Comparison of ENCODE assay signal across 22 mouse cellular contexts in the genomic region with DNA sequence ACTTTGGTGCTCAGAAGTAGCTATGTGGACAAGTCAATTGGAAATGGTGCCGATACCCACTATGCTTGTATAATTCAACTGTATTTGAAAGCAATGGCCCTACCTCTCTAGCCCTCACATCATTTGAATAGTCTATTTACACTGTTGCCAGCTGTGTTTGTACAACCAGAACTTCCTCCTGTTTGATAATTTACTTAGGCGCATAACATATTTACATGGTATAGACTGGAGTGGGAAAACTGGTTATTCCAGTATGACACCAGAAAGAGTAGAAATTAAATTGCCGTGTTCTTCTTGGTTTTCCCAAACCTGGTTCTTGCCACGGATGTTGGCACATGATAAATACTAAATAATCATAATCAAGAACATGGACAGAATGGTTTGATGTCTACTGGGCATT. TPM values are rescaled to one million over a fixed set of nuclear protein-coding genes. Genes with fewer than 3 reads are reported as not detected.
DNase-seq lines count a peak whose midpoint lies in the region; ATAC-seq lines count a peak whose summit lies in the region.
"Had no signal": no experiment of that assay in that cellular context is flagged by ENCODE, and none has a peak within 500 bp of the region (broad histone marks: within the 10 kb centered on the region; RNA-seq: fewer than 3 reads in every experiment).

No protein-coding gene starts in this region.

- H3K4me3 ChIP-seq in lung, embryonic 15.5 days, result no peak overlapping the region
- H3K4me3 ChIP-seq in intestine, embryonic 15.5 days (replicated peaks), result no peak overlapping the region
- no peak overlapping the region for H3K4me3 ChIP-seq in stomach, embryonic 15.5 days (replicated peaks)
- H3K4me3 ChIP-seq: embryonic facial prominence, embryonic 13.5 days; forebrain, embryonic 13.5 days; heart, embryonic 10.5 days; heart, embryonic 15.5 days; hindbrain, embryonic 13.5 days had no signal

- WGBS in lung, embryonic 15.5 days, result 57% methylated on average over 4 of the region's 4 CpGs
- WGBS in intestine, embryonic 15.5 days, result 41% methylated on average over 4 of the region's 4 CpGs
- 27% methylated on average over 4 of the region's 4 CpGs for WGBS in large intestine, adult 2 months
- 53% methylated on average over 4 of the region's 4 CpGs for WGBS in stomach, embryonic 15.5 days

- no peak for DNase-seq in lung, postnatal 10 days
- peak; percentile 56 for DNase-seq in large intestine, adult 2 months (ENCODE audit: low read depth, low spot score)
- DNase-seq in kidney, adult 8-10 months, result no peak
- DNase-seq in frontal cortex, postnatal 10 days (ENCODE audit: low spot score in 2 of 2), result no peak
- DNase-seq in right cerebral cortex, adult 18-20 months, result no peak
- DNase-seq: adrenal gland, postnatal 14 days; cerebellum, adult 11-12 months; cerebellum, adult 9-10 months; cerebellum, postnatal 25 days; gastrocnemius, postnatal 36 days; heart, adult 18-20 months; heart, postnatal 14 days had no signal

- no peaks in the 10 kb centered on the region for H3K9me3 ChIP-seq in lung, embryonic 15.5 days
- H3K9me3 ChIP-seq in intestine, embryonic 15.5 days, result no peaks in the 10 kb centered on the region
- H3K9me3 ChIP-seq in stomach, embryonic 15.5 days, result no peaks in the 10 kb centered on the region
- H3K9me3 ChIP-seq: embryonic facial prominence, embryonic 13.5 days; forebrain, embryonic 13.5 days; heart, embryonic 10.5 days; heart, embryonic 15.5 days; hindbrain, embryonic 13.5 days had no signal

- peaks cover 14% of the 10 kb centered on the region for H3K4me1 ChIP-seq in lung, embryonic 15.5 days
- no peaks in the 10 kb centered on the region for H3K4me1 ChIP-seq in intestine, embryonic 15.5 days (replicated peaks)
- H3K4me1 ChIP-seq in stomach, embryonic 15.5 days, result no peaks in the 10 kb centered on the region; the same call in 1 of the 2 replicates
- H3K4me1 ChIP-seq: embryonic facial prominence, embryonic 13.5 days; heart, embryonic 10.5 days; heart, embryonic 15.5 days had no signal

- no peaks in the 10 kb centered on the region for H3K27me3 ChIP-seq in lung, embryonic 15.5 days
- H3K27me3 ChIP-seq in intestine, embryonic 15.5 days (replicated peaks), result no peaks in the 10 kb centered on the region
- H3K27me3 ChIP-seq in stomach, embryonic 15.5 days (replicated peaks), result no peaks in the 10 kb centered on the region
- H3K27me3 ChIP-seq: embryonic facial prominence, embryonic 13.5 days; heart, embryonic 15.5 days; hindbrain, embryonic 13.5 days had no signal

- H3K27ac ChIP-seq in lung, embryonic 15.5 days, result peak overlapping the region; percentile 58; the same call in 1 of the 2 replicates
- no peak overlapping the region for H3K27ac ChIP-seq in intestine, embryonic 15.5 days
- H3K27ac ChIP-seq in stomach, embryonic 15.5 days, result peak overlapping the region; percentile 68; the same call in 1 of the 2 replicates
- H3K27ac ChIP-seq: embryonic facial prominence, embryonic 13.5 days; forebrain, embryonic 13.5 days; heart, embryonic 10.5 days; heart, embryonic 15.5 days; hindbrain, embryonic 13.5 days had no signal

- H3K4me2 ChIP-seq in lung, embryonic 15.5 days, result peak overlapping the region; percentile 24; the same call in 1 of the 2 replicates
- H3K4me2 ChIP-seq in intestine, embryonic 15.5 days (replicated peaks), result no peak overlapping the region
- H3K4me2 ChIP-seq in stomach, embryonic 15.5 days, result no peak overlapping the region
- H3K4me2 ChIP-seq: embryonic facial prominence, embryonic 13.5 days; forebrain, embryonic 13.5 days; heart, embryonic 15.5 days; hindbrain, embryonic 13.5 days had no signal

- no peak overlapping the region for H3K9ac ChIP-seq in lung, embryonic 15.5 days
- no peak overlapping the region for H3K9ac ChIP-seq in intestine, embryonic 15.5 days
- no peak overlapping the region for H3K9ac ChIP-seq in stomach, embryonic 15.5 days
- H3K9ac ChIP-seq: embryonic facial prominence, embryonic 13.5 days; forebrain, embryonic 13.5 days; heart, embryonic 15.5 days; hindbrain, embryonic 13.5 days had no signal

- ATAC-seq in lung, embryonic 15.5 days (ENCODE audit: borderline replicate concordance, extremely low read depth, low FRiP score, low TSS enrichment), result peak; percentile 83; the same call in 1 of the 2 replicates
- ATAC-seq in intestine, embryonic 15.5 days, result peak; percentile 96
- ATAC-seq in stomach, embryonic 15.5 days (ENCODE audit: insufficient read depth, low FRiP score, low read depth), result peak; percentile 96
- ATAC-seq: activated CD4-positive, CD25-positive, alpha-beta regulatory T cell, adult 4 months; forebrain, embryonic 13.5 days; Patski had no signal

- H3K36me3 ChIP-seq in lung, embryonic 15.5 days, result no peaks in the 10 kb centered on the region
- no peaks in the 10 kb centered on the region for H3K36me3 ChIP-seq in intestine, embryonic 15.5 days
- H3K36me3 ChIP-seq in stomach, embryonic 15.5 days, result no peaks in the 10 kb centered on the region
- H3K36me3 ChIP-seq: embryonic facial prominence, embryonic 13.5 days; heart, embryonic 10.5 days; heart, embryonic 15.5 days; hindbrain, embryonic 13.5 days had no signal

RNA-seq across cellular contexts. Expression of a gene that starts 35.9 kb away (rescaled TPM):
- polyA plus RNA-seq in lung, embryonic 15.5 days (2015; fragmentation: Nextera tagmentation; extraction: Ambion mirVana), result 28.7 and 32.8 TPM in 2 replicates
- 20.8 and 21.1 TPM in 2 replicates for polyA plus RNA-seq in intestine, embryonic 15.5 days (2015; fragmentation: Nextera tagmentation; extraction: Ambion mirVana)
- polyA plus RNA-seq in large intestine, adult 2 months (2012; rRNA removed), result 2.7 and 6.2 TPM in 2 replicates
- 25.7 and 29.0 TPM in 2 replicates for polyA plus RNA-seq in stomach, embryonic 15.5 days (2015; fragmentation: Nextera tagmentation; extraction: Ambion mirVana)
